Mouse (Mus musculus) CD8-positive naive resting alpha-beta T cell, adult 2 months (primary cell): ENCODE data around the gene Gm11007.
"Not testable (repeated sequence)": the region's sequence is repeated elsewhere in the genome, so short reads cannot be mapped to it uniquely, and the experiment has no call there.

Source experiments
- DNase-seq, 2 experiments: peaks; one replicate each; pipeline ENCODE4 v3.0.0; 2022; ENCODE audit warnings: low read depth in 2 of 2, low spot score in 2 of 2

Gene Gm11007

DNA sequence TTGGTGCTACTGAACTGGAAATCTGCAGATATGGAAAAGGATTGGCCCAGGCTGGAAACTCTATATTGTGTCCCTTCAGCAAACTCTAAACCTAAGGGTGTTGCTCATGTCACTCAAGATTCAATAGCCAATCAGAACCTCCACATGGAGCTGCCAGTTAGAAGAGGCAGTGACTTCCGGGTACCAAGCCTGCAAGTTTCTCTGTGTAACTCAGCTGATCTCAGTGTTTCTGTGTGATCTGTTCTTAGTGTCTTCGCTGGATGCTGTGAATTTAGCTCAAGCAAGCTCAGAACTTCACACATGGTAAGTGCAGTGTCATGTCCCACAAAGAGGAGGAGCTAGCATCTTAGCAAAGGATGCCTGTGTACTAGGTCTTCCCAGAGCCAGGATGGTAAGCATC, at the start of gene Gm11007:
TSS of gene Gm11007 (plus strand) at position 301 of the 400 bp plus-strand sequence.
- not testable (repeated sequence) for DNase-seq
